Mouse (Mus musculus): ENCODE measurements at regions not wholly inside any gene's neighbourhood (a gene's known extent, or its start where the extent isn't known, plus 50 kb on each side); places are given as distances from the start of the nearest gene placed in this dataset.

GRCm38 (mm10) chr13:44626806-44627205, 102.5 kb upstream of the Jarid2 start:
- TF ChIP-seq CTCF (IDR thresholded peaks at IDR 0.05; ENCODE audit: borderline replicate concordance, extremely low read depth, insufficient read depth, insufficient read length), result no peak
- TF ChIP-seq POLR2A (IDR thresholded peaks at IDR 0.05; ENCODE audit: borderline replicate concordance, extremely low read depth, insufficient read depth, insufficient read length, poor library complexity, severe bottlenecking), result no peak

All from brain, embryonic 14.5 days (tissue).